Mouse (Mus musculus) right cerebral cortex, postnatal 10 days (tissue): Measurements from ENCODE around the gene Dct.

Source experiments
- DNase-seq, 2 experiments: peaks; one replicate each; pipeline ENCODE4 v3.0.0; 2021; ENCODE audit warnings: low spot score in 2 of 2

Gene Dct

DNA sequence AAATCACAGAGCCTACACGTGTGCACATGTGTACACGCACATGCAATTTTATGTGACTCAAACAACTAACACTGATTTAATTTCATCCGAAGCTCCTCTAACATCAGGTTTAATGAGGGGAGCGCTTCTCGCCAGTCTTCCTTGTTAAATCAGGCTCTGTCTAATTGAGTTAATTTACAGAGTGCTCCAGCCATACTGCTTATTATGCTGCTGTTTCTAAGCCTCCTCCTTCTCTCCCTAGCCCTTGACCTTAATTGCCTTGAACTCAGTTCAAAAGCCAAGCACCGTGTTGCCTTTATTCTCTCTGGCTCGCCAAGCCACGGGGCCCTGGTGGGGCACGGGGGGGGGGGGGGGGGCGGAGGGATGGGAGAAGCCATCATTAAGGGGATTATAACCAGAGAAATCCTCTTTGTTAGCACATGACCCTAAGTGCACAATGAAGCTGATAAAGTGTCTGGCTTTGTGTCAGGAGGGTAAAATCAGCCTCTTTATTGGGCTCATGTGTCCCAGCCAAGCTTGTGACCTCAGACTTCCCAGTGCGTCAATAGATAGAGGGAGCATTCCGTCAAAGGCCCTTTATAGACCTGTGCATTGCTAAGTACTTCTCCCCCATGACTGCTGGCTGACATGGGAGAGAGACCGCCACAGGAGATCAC is at the start of gene Dct:
Gene Dct (minus strand): TSS at position 270 of the 656 bp plus-strand sequence.
- DNase-seq, result no peak

DNA sequence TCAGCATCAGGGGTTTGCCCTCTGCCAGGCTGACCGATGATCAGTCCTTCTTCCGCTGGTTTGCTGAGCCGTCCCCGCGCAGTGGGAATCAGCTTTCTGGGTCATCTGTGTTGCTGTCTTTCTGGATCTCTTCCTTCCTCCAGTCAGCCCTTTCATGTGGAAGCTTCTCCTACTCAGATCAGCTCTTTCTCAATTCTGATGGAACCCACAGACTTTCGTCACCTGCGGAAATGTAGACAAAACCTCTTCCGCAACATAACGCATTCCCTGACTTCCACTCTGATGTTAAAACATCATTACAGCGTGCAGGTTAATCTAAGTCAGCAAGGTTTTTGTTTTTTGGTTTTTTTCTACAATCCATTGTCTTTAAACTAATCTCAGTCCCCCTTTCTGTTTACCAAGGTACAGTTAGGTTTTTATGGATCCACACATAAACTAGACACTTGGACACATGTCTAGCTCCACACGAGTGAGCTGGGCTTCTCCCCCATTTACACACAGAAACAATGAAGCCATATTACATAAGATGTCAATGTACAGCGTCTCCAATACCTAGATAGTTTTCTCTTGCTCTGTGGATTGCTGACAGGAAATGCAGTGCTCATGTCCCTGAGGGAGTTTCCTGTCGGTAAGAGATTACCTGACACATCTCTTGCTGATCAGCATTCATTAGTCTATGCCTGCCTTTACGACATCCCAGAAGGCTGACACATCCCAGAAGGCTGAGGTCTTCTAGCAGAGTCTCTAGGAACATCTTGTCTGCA is 49.4 kb upstream of the Dct start:
- DNase-seq, result no peak

DNA sequence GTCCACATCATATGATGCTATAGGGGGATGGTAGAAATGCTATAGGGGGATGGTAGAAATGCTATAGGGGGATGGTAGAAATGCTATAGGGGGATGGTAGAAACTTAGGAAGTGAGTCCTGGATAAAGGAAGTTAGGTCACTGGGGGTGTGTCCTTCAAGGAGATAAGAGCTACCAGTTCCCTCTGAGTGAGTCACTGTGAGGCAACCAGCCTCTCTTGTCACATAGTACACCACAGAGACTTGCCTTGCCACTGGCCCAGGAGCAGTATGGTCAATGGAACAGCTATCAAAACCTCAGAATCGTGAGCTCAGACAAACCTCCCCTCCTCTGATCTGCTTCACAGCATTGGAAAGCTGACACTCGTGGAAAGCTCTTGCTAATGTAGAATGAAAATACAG is 46.2 kb upstream of the Dct start:
- no peak for DNase-seq

DNA sequence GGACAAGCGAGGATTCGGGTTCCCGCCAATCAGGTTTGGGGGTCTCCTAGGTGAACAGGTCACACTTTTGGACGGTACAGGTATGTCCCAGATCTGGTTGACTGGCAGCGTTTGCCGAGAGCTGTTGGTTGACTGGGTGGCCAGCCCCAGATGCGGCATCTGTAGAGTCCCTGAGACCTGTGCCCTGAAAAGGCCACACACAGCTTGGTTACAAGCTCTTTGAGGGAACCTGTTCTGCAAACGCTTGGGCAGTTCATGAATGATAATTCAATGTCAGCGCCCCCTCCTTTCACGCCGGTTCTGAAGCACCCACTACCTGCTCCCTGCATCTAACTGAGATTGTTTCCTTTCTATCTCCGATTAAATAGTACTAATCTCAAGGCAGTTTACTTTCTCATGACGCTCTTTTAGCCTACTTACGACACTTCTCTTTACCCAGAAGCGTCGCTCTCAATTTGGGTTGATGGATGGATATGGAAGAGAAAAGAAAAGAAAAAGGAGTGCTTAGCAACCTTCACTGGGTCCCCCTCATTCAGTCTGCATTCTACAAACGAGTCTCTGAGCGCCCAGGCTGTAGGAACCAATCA is 37.9 kb upstream of the Dct start:
- peak in 1 of 2 experiments; percentile 37 for DNase-seq

DNA sequence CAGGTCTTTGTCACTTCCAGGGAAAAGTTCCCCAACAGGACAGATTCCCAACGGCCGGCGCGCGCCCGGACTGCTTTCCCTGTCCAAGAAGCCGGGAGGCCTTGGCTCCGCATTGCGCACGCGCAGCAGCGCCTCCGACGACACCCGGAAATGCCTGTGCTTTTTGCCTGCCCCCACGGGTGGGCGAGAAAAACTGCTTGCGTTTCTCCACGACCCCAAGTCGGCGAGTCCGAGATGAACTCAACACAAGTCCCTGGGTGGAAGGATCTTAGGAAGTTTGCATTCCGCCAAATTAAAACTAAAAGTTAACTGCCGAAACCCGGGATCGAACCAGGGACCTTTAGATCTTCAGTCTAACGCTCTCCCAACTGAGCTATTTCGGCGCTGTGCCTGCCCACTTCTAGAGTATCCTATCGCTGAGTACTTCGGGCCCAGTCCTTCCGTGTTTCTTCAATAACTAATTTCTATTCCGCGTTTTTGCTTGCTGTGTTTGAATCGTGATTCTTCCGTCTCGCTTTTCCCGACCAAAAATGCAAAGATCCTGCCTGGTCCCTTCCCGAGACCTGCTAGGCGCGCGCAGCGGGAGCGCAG is 37.3 kb upstream of the Dct start:
- peak; percentile 92 to 94 for DNase-seq

- no peak for DNase-seq
Observed at GRCm38 (mm10) chr14:118088437-118089207, 36.6 kb upstream of the Dct start.

DNA sequence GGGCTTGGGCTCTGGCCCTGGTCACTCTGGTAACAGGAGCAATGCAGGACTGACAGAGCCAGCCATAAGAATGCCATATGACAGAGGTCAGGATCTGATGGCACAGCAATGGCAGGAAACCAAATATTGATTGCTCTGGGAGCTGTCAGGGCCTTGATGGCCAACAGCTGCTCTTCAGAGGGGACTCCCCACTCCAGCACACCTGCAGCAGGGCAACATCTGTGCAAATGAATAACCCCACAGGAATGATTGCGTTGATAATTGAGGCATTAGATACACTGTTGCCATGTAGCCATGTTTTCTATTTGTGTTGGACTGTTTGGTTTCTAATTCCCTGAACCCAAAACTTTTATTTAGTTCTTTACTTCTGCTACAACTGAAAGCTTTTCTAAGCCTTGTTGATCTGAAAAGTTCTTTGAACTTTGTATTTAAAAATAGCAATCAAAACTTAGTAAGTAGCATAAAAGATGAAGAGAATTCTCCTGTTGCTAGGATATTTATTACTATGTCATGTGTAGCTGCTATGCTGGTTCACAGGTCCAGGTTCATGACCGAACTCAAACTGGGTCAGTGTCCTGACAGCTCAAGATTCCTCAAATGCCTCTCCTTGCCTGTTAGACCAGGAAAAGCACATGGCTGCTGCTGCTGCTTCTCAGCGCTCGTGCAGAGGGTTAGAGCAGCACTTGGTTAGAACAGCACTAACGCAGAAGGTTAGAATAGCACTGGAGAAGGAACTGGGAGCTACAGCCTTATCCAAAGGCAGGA is 34.4 kb upstream of the Dct start:
- DNase-seq, result no peak

GRCm38 (mm10) chr14:118083851-118084250 is 31.8 kb upstream of the Dct start:
- no peak for DNase-seq

- DNase-seq, result no peak
Observed at GRCm38 (mm10) chr14:118080606-118081005, 28.6 kb upstream of the Dct start.

DNA sequence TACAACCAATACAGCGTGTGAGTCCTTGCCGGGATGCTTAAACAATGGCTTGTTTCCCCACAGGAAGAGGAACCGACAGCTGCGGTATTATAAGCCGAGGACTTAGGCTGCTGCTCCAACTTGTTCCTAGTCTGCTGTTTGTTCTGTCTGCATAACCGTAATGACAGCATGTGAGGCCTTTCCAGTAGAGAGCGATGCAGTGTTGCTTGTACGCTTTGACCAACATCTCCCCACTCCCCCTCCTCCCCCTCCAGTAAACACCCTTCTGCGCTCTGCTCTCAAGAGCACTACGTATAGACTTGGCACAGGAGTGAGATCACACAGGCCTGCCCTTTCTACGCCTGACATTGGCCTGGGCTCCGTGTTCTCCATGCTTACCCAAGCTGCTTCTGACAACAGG is 18.1 kb upstream of the Dct start:
- DNase-seq, result no peak

GRCm38 (mm10) chr14:118069439-118070079 is 17.5 kb upstream of the Dct start:
- DNase-seq, result no peak

GRCm38 (mm10) chr14:118061766-118062432 is 9.9 kb upstream of the Dct start:
- no peak for DNase-seq

DNA sequence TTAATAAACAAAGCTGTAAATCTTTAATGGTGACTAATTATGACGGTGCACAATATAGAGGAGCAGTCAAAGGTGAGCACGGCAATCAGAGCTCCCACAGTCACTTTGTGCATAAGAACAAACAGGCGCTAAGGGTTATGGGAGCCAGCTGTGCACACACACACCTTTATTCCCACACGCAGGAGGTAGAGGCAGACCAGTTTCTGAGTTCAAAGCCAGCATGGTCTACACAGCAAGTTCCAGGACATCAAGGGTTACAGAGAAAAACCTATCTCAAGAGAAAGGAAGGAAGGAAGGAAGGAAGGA is 6.5 kb upstream of the Dct start:
- DNase-seq, result no peak

DNA sequence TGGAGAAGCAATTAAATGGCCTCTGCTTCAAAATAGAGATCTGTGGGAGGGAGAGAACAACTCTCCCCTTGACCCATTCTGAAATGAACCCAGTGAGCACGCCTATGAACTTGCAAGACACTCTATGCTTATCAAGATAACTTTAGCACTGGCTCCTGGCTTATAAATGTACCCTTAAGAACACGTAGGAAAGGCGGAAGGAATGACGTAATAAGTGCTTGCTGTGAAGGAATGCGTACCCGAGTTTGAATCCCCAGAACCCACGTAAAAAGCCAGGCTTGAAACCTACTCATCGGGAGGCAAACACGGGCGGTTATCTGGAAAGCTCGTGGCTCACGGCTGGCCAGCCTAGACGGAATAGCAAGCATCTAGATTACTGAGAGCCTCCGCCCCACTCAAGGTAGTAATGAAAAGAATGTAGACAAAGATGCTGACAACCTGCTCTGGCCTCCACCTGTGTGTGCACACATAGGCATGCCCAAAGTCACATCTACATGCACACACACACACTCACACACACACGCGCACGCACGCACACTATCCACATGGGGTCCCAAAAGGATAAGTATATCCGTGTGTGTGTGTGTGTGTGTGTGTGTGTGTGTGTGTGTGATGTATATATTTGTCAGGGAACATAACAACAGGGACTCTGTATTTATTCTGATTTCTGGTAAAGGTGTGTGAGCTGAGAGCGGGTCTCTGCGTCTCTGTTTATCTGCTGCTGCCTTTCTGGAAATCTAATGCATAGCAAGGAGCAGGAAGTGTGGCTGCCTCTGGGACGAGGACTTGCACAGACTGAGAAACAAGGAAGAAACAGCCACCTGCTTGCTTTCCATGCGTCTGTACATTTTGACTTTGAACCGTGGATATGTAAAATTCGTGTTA is 5.9 kb upstream of the Dct start:
- DNase-seq, result no peak

DNA sequence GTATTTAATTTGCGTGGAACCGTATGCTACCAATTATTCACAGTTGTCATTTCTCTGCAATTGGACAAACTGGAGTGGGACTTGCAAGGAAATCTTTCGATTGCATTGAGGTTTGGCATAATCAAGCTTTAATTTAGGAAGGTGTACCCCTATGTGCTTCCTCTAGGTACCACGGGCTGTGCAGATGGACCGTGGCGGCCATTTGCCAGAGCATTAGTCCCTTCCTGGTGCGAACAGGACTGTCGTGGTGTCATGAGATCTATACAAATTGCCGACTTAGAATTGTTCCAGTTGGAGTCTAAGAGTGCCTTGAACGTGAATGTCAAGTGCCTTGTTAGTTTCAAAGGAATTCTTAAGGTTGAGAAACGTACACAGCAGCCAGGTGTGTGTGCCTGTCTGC is 726 bp upstream of the Dct start:
- no peak for DNase-seq

DNA sequence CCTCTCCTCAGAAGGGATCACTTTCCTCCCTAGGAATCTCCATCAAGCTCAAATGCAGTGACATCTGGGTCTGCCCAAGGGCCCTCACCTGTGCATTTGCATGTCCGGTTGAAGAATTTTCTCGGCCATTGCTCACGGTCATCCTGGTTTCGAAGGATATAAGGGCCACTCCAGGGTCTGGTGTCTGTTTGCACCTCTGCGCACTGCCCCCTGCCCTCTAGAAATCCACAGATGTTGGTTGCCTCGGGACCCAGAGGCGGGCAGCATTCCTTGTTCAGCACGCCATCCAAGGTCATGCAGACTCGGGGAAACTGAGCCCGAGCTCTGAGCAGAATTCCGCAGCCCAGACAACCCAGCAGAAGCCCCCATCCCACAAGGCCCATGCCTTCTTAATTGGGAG is 648 bp downstream of the Dct start:
- DNase-seq, result no peak

- DNase-seq, result no peak
Observed at GRCm38 (mm10) chr14:118050990-118051389, 1.1 kb downstream of the Dct start.

- no peak for DNase-seq
Observed at GRCm38 (mm10) chr14:118050431-118050830, 1.6 kb downstream of the Dct start.

GRCm38 (mm10) chr14:118049648-118050238 is 2.3 kb downstream of the Dct start:
- no peak for DNase-seq
